Mouse (Mus musculus) spleen, postnatal 14 days (tissue): ENCODE data around the gene Vps54.
"Not testable (repeated sequence)": the region's sequence is repeated elsewhere in the genome, so short reads cannot be mapped to it uniquely, and the experiment has no call there.

Source experiments
- DNase-seq, 2 experiments: peaks; one replicate each; pipeline ENCODE4 v3.0.0; 2021 to 2022; ENCODE audit warnings: low spot score in 2 of 2

The Vps54 gene

DNA sequence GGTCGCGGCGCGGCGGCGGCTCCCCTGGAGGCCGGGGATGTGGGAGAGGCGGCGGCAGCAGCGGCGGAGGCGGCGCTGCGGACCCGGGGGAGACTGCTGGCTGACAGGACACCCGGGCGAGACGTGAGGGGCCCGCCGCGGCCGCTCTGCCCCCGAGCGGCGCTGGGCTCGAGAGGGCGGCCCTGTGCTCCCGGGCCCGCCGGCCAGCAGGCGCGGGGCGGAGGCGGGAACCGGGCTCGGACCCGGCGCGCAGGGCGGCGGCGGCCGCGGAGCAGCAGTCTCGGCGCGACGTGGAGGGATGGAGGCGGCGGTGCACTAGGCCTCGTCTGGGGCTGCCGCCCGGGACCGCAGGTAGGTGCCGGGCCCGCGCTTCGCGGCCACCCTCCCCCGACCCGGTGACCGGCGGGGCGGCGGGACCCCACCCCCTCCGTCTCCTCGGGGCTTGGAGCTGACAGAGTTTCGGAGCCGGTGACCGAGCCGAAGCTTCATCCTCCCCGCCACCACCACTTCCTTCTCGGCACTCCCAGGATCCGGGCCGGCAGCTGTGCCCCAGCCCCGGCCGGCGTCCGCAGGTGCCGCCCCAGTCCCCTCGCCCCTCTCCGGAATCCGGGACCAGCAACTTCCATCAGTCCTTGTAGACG lies at the start of gene Vps54:
Vps54 (plus strand) TSS at position 261 of the 641 bp plus-strand sequence.
- DNase-seq: peak; percentile 43 to 57

DNA sequence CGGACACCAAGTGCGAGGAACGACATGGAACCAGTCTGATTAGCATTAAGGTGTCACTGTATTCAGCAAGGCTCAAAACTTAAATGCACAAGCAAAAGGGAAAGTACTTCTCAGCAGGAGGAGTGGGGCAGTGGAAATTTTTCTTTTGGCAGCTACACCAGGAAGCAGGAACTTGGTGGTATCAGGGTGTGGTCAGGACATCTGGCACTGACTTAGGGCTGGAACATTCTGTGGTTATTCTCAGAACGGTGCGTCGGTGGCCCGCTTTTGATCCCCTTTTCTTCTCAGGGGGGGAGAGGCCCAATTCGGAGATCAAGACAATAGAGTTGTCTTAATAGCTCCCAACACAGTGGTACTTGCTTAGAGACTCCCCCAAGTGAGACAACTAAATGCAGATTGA lies 47.3 kb upstream of the Vps54 start:
- DNase-seq: not testable (repeated sequence)

DNA sequence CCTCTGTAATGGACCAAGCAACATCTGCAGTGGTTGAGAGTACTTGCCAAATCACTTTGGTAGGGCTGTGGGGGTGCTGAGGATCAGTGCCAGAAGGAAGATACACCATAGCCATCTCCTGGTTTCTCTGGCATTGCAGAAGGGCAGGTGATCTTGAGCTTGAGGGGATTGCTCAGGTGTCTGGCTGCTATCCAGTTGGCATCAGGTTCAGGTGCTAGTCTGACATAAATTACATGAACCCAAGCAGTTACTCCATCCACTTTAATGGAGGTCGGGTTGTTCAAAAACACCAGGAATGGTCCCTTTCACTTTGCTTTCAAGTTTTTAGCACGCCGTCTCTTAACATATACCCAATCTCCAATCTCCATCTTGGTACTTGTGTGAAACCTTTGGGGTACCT lies 44.2 kb upstream of the Vps54 start:
- DNase-seq: no peak

DNA sequence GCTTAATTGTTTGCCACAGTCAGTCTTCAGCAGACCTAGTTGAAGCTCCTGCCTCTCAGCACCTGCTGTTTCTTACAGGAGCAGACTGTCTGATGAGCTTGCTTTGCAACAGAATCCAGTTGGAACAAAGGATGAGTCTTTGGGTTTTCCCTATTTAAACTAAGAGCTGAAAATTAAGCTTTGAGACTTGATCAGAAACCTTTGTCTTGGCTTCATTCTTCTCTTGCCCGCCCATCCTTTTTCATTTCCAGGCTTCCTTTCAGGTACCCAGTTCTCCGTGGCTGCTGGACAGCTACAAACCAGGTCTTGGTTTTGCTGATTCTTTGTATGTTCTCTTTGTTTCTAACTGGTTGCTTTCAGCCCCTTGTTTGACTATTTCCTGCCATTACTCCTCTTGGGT lies 30.0 kb upstream of the Vps54 start:
- no peak for DNase-seq

DNA sequence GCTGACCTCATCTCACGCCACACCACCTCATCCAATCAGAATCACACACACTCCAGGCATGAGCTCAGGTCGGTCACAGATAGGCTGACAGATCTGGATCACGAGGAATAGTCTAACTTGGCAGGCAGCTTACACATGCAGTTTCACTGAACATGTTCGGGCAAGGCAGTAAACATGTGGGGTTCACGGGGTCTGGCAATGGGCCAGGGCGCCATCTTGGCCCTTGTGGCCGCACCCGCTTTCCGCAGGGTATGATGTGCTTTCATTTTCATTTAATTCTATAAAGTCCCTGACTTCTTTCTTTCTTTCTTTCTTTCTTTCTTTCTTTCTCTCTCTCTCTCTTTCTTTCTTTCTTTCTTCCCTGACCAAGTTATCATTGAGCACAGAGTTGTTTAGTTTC lies 29.4 kb upstream of the Vps54 start:
- DNase-seq: not testable (repeated sequence)

- DNase-seq: peak in 1 of 2 experiments; percentile 10
These were observed 21.7 kb upstream of the Vps54 start for GRCm38 (mm10) chr11:21217419-21217818.

DNA sequence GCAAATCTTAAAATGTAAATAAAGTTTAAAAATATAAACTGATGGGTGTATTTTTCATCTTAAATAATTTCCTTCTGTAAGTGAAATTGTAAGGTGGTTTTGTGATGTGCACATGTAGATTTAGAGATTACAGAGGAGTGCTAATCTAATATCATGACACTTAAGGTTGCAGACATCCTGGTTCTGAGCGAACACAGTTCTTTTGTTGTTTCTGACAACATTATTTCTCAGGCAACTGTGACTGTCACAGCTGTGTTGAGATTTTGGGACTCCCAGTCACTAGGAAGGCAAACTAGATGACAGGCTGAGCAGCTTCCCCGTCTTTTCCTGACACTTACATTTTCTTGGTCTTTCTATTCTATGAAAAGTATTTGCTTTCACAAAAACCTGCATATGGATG lies 19.8 kb upstream of the Vps54 start:
- DNase-seq: no peak

- no peak for DNase-seq
These were observed 19.1 kb upstream of the Vps54 start for GRCm38 (mm10) chr11:21219851-21220587.

- DNase-seq: no peak
These were observed 18.3 kb upstream of the Vps54 start for GRCm38 (mm10) chr11:21220754-21221153.

GRCm38 (mm10) chr11:21221396-21221795 lies 17.7 kb upstream of the Vps54 start:
- DNase-seq: no peak

DNA sequence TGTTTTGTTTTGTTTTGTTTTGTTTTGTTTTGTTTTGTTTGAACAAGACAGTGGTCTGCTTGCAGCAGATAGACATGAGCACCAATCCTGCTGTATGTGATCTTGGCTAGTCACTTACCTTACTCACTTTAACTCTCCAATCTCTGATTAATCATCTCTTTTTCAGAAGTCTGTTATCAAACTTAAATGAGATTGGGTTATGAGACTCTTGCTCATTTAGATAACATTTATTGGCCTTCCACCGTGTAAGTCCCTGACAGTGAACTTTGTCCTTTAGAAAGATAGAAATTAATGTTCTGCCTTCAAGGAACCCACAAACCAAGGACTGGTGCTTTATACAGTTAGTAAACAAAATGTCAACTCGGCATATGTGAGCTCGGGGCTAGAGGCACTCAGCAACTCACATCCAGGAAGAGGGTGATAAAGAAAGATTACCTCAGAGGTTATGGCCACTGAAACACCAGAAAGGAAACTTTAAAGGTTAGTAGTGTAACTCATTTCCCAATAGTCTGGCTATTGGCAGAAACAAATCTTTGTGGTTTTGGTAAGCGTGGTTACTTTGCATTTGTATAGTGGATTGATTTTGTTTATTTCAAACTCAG lies 16.4 kb upstream of the Vps54 start:
- DNase-seq: no peak

GRCm38 (mm10) chr11:21223539-21223938 lies 15.5 kb upstream of the Vps54 start:
- no peak for DNase-seq

DNA sequence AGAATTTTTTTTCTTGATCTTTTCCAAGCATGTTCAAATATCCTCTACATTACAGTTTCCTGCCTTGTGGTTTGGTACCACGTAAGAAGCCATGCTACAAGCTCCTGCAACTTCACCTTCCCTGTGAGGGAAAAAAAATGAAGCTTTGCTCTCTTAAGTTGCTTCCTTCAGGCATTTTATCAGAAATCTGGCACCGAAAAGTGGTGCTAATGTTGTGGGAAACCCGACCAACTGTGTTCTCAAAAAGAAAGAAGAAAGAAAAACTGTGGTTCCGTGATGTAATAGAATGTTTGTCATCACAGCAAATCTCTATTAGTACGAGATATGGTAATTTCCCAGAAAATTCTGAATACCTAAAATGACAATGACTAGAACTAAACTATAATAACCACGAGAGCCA lies 15.0 kb upstream of the Vps54 start:
- DNase-seq: no peak

DNA sequence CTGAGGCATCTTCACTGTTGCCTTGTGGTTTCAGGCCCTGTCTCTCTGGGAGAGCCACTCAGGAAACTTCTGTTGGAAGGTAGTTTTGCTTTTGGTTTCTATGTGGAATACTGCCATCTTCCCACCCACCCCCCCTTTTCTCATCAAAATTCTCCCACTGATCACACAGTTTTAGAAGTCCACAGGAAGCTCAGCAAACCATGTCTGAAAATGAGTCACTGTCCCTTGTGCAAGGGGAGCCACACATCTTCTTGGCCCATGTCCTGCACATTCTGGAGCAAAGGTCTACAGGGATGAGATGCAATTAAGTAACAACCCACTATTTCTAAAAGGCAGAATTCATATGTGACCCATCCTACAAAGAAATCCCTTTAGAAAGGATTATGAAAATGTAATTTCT lies 14.6 kb upstream of the Vps54 start:
- no peak for DNase-seq

DNA sequence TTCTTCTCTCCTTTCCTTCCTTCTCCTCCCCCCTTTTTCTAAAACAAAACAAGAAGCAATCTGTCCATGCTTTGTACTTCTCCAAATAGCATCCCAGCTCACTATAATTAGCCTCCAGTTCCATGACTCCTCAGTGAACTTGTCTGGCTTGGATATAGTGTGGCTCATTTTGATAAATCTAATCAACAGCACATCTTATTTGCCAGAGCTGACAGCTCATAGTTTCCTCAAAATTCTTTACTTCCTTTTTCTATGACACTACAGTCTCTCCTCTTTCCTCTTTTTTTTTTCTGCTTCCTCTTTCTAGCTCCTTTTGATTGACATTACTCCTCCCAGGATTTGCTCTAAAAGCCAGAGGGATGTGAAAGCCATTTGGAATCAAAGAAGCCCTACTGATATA lies 14.1 kb upstream of the Vps54 start:
- DNase-seq: no peak

DNA sequence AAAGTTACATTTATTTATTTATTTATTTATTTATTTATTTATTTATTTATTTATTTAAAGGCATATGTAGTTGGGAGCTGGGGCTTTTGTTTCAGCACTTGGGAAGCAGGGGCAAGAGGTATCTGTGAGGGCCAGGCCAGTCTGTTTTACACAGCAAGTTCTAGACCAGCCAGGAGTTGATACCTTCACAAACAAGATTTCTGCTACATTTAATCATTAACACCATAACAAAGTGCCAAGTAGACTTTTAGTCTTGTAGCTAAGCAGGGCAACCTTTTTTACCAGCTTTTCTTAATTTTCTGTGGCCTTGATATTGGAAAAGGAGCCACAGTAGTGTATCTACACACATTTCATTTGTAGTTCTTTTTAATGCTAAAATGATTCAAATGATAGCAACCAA lies 3.7 kb upstream of the Vps54 start:
- DNase-seq: no peak

DNA sequence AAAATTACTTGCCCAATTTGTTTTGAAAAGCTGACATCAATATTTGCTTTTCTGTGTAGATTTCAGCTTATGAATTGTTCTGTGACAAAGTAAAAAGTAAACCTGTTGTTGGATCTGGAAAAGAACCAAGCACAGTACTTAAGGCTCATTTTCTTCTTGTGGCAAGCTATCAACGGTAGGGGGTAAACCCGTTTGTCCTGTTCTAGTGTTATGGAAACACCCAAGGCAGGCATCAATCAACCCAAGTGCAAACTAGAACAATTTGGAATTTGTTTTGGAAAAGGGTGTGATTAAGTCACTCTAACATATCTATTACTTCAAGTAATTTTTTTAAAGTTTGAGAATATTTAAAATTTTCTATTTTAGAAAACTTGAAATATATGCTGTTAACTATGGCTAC lies 3.3 kb upstream of the Vps54 start:
- no peak for DNase-seq

DNA sequence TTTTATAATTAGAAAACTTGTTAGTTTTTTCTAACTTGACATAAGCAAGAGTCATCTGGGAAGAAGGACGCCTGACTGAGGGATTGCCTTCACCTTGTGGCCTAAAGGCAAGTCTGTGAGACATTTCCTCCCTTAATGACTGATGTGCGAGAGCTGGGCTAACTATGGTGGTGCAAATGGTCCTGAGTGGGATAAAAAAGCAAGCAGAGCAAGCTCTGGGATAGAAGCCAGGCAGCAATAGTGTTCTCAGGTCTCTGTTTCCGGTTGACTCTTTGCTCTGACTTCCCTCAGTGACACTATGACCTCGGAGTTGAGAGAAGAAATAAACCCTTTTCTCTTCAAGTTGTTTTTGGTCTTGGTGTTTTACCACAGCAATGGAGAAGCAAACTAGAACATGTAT lies 2.1 kb upstream of the Vps54 start:
- no peak for DNase-seq

- no peak for DNase-seq
These were observed 1.4 kb upstream of the Vps54 start for GRCm38 (mm10) chr11:21237474-21238278.

DNA sequence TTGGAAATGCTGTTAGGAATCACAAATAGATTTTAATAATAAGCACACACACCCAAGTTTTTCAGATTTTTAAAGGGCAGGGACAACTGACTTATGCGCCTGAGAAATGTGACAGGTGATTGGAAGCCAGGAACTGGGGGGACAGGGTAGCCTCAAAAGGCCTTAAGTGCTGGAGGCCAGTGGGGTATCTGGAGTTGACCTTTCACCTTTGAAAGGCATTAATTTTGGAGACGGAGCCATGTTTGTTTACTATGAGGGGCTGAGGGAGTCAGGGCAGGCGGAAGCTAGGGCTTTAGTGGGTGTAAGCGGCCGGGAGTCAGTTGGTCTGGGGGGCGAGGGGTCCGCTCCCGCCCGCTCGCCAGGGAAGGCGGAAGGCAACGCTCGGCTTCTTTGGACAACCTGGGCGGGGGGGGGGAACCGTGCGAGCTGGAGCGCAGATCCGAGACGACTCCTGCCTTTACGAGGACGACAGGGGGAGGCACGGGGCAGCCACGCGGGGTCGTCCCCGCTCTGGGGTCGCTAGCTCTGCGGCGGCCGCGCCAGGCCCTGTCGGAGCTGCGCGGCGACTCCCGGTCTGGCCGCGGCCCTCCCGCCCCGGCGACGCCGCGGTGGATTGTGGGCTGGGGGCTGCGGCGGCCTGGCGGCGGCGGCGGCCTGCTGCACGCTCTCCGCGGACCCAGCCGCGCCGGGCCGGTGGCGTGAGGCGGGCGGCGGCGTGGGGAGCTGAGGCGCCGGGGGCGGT lies 631 bp upstream of the Vps54 start:
- DNase-seq: peak; percentile 17 to 37

- DNase-seq: no peak
These were observed 855 bp downstream of the Vps54 start for GRCm38 (mm10) chr11:21239763-21240509.
